Mouse (Mus musculus): ENCODE measurements around the gene Hhat. TPM values are rescaled to one million over a fixed set of nuclear protein-coding genes. Genes with fewer than 3 reads are reported as not detected.

Gene Hhat
- total RNA-seq, 4 experiments from 2014 or later: 2.1 to 3.6 (median 2.8) TPM

- DNase-seq (ENCODE audit: low spot score): no peak
Observed at GRCm38 (mm10) chr1:192744880-192745239, 26.2 kb downstream of the Hhat start.

GRCm38 (mm10) chr1:192742394-192743251 is 28.4 kb downstream of the Hhat start:
- DNase-seq (ENCODE audit: low spot score): no peak

GRCm38 (mm10) chr1:192741896-192742295 is 29.1 kb downstream of the Hhat start:
- no peak for DNase-seq (ENCODE audit: low spot score)

- DNase-seq (ENCODE audit: low spot score): no peak
Observed at GRCm38 (mm10) chr1:192736524-192736923, 34.5 kb downstream of the Hhat start.

DNA sequence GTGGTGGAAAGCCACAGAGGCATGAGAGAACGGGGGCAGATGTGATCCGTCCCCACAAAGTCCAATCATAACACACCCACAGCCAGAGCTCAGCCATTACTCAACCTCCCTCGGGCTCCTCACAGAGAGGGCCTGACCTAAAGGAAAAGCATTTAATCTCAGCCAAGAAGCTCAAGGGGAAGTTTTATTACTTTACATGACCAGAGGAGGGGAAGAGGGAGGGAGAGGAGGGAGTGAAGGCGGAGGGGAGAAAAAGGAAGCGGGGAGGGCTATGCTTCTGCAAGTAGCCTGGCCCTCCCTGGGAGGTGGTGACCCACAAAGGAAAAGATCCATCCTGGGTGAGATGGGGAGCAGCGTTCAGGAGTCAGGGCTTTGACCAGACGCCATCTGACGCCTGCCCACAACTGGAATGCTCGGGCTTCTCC is 35.0 kb downstream of the Hhat start:
- DNase-seq (ENCODE audit: low spot score): peak; percentile 33

DNA sequence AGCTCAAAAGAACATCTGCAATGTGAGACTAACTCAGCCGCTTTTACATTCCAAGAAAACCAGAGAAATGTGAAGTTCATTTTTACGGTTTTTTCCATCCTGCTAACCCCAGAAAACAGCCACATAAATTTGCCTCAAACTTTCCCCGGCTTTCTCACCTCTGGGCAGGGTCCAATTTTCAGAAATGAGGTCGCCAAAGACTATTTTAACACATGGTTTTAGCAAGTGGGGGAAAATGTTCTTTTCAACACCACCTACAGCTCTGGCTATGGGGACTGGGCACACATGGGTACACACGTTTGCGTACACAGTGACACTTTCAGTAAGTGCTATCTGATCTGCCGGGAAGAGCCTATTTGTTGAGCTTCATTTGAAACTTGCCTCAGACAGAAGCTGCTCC is 40.5 kb downstream of the Hhat start:
- DNase-seq (ENCODE audit: low spot score): no peak

- peak; percentile 56 for DNase-seq (ENCODE audit: low spot score)
Observed at GRCm38 (mm10) chr1:192726996-192727624, 43.9 kb downstream of the Hhat start.

- DNase-seq (ENCODE audit: low spot score): peak; percentile 34
Observed at GRCm38 (mm10) chr1:192722147-192722546, 48.9 kb downstream of the Hhat start.

GRCm38 (mm10) chr1:192720156-192720555 is 50.9 kb downstream of the Hhat start:
- DNase-seq (ENCODE audit: low spot score): no peak

GRCm38 (mm10) chr1:192711779-192712348 is 59.2 kb downstream of the Hhat start:
- DNase-seq (ENCODE audit: low spot score): peak; percentile 31

GRCm38 (mm10) chr1:192700339-192701073 is 70.5 kb downstream of the Hhat start:
- no peak for DNase-seq (ENCODE audit: low spot score)

DNA sequence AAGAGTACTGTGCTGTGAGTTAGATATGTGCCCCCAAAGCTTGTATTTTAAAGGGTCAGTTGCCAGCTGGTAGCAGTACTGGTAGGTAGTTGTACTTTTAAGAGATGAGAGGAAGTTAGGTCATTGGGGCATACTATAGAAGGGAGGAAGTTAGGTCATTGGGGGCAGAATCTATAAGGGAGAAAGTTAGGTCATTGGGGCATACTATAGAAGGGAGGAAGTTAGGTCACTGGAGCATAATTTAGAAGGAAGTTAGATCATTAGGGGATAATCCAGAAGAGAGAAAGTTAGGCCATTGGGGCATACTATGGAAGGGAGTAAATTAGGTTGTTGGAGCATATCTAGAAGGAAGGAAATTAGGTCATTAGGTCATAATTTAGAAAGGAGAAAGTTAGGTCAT is 71.9 kb downstream of the Hhat start:
- no peak for DNase-seq (ENCODE audit: low spot score)

- no peak for DNase-seq (ENCODE audit: low spot score)
Observed at GRCm38 (mm10) chr1:192696371-192696863, 74.6 kb downstream of the Hhat start.

GRCm38 (mm10) chr1:192693644-192694043 is 77.4 kb downstream of the Hhat start:
- no peak for DNase-seq (ENCODE audit: low spot score)

GRCm38 (mm10) chr1:192692982-192693381 is 78.0 kb downstream of the Hhat start:
- DNase-seq (ENCODE audit: low spot score): no peak

DNA sequence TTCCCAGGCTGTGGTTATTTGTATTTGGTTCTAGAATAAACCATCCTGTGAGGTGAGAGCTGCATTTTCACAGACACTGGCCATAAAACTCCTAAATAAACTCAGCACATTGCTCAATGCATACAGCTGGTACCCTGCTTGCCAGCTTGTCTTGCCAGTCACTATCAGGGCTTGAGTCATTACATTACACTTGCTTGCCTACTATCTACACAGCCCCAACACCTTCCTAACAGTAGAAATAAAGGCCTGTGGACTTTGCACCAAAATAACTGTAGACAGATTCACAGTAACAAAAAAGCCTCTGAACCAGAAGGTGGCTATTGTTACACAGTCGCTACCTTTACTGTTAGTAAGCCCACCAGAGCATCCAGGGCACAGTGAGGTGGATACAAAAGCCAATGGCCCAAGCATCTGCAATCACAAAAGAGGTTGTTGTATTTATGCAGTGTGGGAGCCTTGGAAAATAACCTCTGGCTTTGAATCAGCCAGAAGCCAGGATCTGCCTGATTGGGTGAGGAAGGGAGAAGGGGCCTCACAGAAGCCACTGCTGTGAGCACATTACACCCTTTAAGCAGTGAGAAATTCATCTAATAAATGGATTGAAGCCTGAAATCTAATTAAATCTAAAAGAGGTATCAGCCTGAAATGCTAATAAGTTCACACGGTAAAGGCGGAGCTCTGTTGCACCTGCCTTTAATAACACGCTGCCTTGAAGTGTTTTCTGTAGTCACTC is 88.6 kb downstream of the Hhat start:
- DNase-seq (ENCODE audit: low spot score): no peak

DNA sequence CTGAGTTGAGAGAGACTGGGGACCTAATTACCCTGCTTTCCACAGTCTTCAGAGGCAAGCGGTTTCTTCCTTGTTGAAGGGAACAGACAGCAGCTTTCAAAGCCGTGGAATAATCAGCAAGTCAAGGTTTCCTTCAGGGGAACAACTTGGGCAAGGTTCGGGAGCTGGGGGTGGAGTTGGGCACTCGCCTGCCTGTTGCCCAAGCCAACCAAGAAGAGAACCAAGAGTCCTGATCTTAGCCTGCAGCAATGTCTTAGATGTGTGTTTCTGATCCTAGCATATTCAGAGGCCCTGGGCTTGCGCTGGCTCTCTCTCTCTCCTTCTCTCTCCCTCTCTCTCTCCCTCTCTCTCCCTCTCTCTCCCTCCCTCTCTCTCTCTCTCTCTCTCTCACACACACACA is 93.8 kb downstream of the Hhat start:
- no peak for DNase-seq (ENCODE audit: low spot score)

DNA sequence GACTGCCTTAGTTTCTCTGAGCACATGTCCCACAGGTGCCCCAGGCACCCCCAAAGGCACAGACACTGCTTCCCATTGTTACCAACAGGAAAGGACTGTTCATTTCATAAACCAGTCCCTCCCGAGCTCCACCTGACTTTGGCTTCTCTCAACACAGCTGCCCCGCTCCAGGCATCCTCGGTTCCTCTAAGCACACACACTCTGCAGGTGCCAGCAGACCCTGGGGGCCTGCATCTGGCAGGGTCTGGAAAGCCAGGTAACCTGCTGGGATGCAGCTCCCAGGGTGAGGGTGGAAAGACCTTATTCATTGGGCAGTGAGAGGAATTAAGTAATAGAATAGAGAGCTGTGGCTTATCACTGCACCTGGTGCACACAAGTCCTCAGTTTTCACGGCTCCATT is 107.4 kb downstream of the Hhat start:
- DNase-seq (ENCODE audit: low spot score): no peak

- no peak for DNase-seq (ENCODE audit: low spot score)
Observed at GRCm38 (mm10) chr1:192663092-192663491, 107.9 kb downstream of the Hhat start.

GRCm38 (mm10) chr1:192661612-192662011 is 109.4 kb downstream of the Hhat start:
- no peak for DNase-seq (ENCODE audit: low spot score)

GRCm38 (mm10) chr1:192657417-192657816 is 113.6 kb downstream of the Hhat start:
- no peak for DNase-seq (ENCODE audit: low spot score)
